Mouse (Mus musculus): ENCODE measurements around the gene Smim4. TPM values are rescaled to one million over a fixed set of nuclear protein-coding genes. Genes with fewer than 3 reads are reported as not detected.

The Smim4 gene
- polyA plus RNA-seq, 1 experiment from 2014 or later: 94.4 TPM

DNA sequence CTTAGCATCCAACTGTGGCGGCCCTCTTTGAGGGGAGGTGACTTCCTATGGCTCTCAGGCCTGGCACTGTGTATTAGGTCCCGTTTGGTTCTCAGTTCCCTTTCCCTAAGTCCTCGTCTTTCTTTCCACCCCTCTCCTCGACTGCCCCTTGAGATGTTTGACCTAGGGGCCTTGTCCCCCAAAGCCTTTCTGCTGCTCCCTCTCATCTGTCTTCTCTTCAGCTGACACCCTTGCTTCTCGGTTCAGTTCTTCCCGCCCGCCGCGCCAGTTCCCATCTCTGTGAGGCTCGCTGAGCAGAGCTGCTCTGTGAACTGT is 8.5 kb upstream of the Smim4 start:
- no peak overlapping the region for H3K9ac ChIP-seq (ENCODE audit: low read length)
- H3K4me3 ChIP-seq (ENCODE audit: low read depth, low read length): no peak overlapping the region
- no peaks in the 10 kb centered on the region for H3K27me3 ChIP-seq (replicated peaks; ENCODE audit: control insufficient read depth, insufficient read depth, low read length)
- 83% methylated on average over 10 of the region's 10 CpGs for WGBS
- no peak overlapping the region for H3K27ac ChIP-seq (ENCODE audit: low read depth)
- peaks cover 16% of the 10 kb centered on the region for H3K4me1 ChIP-seq (replicated peaks; ENCODE audit: control insufficient read depth, insufficient read depth, low read length)
- no peaks in the 10 kb centered on the region for H3K9me3 ChIP-seq (ENCODE audit: control insufficient read depth, low read length)
- H3K4me2 ChIP-seq (ENCODE audit: low read length): no peak overlapping the region
- peaks cover 73% of the 10 kb centered on the region for H3K36me3 ChIP-seq (ENCODE audit: control insufficient read depth, insufficient read depth, low read length)
- DNase-seq (ENCODE audit: low spot score): no peak
- ATAC-seq (replicated peaks; ENCODE audit: low FRiP score, low TSS enrichment, low read depth): no peak

DNA sequence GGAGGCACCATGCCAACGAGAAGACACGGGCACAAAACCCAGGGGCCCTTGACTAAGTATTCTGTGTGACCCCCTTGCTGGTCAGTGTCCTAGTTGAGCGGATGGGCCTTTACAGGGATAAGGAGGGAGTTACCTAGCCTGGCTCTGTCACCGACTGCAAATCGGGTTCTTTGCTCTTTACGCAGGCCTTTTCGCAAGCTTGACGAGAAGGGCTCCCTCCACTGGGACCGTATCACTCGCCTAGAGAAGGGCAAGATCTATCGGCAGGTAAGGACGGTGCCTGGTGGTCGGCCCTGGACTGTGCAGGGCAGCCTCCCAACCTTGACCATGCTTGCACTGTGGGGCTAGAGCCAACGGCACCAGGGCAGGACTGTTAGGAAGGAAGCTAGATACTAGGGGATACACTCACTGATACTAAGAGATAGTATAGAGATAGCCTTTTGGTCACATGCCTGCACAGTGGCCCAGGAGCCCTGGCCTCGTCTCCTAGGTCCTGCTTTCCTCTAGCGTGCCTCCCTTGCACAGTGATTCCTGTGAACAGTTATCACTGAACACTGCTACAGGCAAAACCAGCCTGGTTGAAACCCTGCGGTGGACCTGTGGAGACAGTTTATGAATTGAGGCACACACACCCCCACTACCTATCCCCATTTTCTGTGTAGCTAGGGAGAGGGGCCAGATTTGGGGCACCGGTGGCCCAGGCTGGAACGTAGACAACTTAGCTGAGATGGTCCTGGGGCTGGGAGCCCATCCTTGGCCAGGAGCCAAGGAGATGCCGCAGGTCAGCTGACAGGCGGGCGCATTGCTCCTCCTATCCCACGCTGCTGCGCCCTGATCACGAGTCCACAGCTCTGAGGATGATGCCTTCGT is 7.9 kb upstream of the Smim4 start:
- peaks cover 21% of the 10 kb centered on the region for H3K4me1 ChIP-seq (replicated peaks; ENCODE audit: control insufficient read depth, insufficient read depth, low read length)
- peaks cover 69% of the 10 kb centered on the region for H3K36me3 ChIP-seq (ENCODE audit: control insufficient read depth, insufficient read depth, low read length)
- no peak overlapping the region for H3K27ac ChIP-seq (ENCODE audit: low read depth)
- H3K9me3 ChIP-seq (ENCODE audit: control insufficient read depth, low read length): no peaks in the 10 kb centered on the region
- no peak overlapping the region for H3K4me3 ChIP-seq (ENCODE audit: low read depth, low read length)
- ATAC-seq (replicated peaks; ENCODE audit: low FRiP score, low TSS enrichment, low read depth): no peak
- no peak for DNase-seq (ENCODE audit: low spot score)
- H3K4me2 ChIP-seq (ENCODE audit: low read length): no peak overlapping the region
- H3K9ac ChIP-seq (ENCODE audit: low read length): no peak overlapping the region
- 91% methylated on average over 26 of the region's 26 CpGs for WGBS
- no peaks in the 10 kb centered on the region for H3K27me3 ChIP-seq (replicated peaks; ENCODE audit: control insufficient read depth, insufficient read depth, low read length)

DNA sequence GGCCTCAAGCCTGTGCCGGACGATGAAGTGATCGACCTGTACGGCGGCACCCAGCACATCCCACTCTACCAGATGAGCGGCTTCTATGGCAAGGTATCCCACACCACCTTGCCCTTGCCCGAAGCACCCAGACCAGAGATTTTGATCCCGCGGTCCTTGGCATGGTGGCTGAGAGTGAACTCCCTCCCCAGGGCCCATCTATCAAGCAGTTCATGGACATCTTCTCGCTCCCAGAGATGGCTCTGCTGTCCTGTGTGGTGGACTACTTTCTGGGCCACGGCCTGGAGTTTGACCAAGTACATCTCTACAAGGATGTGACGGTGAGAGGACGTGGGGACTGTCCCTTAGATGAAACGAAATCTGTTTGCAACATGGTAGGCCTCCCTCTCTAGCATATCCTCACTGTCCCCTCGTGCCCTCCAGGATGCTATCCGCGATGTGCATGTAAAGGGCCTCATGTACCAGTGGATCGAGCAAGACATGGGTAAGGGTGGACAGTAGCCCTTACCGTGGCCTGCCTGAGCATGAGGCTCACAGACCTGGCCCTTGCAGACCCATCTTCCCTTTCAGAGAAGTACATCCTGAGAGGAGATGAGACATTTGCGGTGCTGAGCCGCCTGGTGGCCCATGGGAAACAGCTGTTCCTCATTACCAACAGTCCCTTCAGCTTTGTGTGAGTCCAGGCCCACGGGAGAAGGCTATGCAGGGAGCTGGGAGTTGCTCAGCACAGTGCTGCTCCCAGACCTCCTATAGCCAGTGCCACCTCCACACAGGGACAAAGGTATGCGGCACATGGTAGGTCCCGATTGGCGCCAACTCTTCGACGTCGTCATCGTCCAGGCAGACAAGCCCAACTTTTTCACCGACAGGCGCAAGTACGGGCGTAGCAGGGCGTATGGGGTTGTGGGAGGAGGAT is 7.0 kb upstream of the Smim4 start:
- WGBS: 95% methylated on average over 34 of the region's 34 CpGs
- H3K4me1 ChIP-seq (replicated peaks; ENCODE audit: control insufficient read depth, insufficient read depth, low read length): peaks cover 21% of the 10 kb centered on the region
- no peak overlapping the region for H3K4me3 ChIP-seq (ENCODE audit: low read depth, low read length)
- H3K27me3 ChIP-seq (replicated peaks; ENCODE audit: control insufficient read depth, insufficient read depth, low read length): no peaks in the 10 kb centered on the region
- no peaks in the 10 kb centered on the region for H3K9me3 ChIP-seq (ENCODE audit: control insufficient read depth, low read length)
- no peak for ATAC-seq (replicated peaks; ENCODE audit: low FRiP score, low TSS enrichment, low read depth)
- H3K27ac ChIP-seq (ENCODE audit: low read depth): no peak overlapping the region
- H3K9ac ChIP-seq (ENCODE audit: low read length): no peak overlapping the region
- peaks cover 65% of the 10 kb centered on the region for H3K36me3 ChIP-seq (ENCODE audit: control insufficient read depth, insufficient read depth, low read length)
- no peak for DNase-seq (ENCODE audit: low spot score)
- H3K4me2 ChIP-seq (ENCODE audit: low read length): no peak overlapping the region

DNA sequence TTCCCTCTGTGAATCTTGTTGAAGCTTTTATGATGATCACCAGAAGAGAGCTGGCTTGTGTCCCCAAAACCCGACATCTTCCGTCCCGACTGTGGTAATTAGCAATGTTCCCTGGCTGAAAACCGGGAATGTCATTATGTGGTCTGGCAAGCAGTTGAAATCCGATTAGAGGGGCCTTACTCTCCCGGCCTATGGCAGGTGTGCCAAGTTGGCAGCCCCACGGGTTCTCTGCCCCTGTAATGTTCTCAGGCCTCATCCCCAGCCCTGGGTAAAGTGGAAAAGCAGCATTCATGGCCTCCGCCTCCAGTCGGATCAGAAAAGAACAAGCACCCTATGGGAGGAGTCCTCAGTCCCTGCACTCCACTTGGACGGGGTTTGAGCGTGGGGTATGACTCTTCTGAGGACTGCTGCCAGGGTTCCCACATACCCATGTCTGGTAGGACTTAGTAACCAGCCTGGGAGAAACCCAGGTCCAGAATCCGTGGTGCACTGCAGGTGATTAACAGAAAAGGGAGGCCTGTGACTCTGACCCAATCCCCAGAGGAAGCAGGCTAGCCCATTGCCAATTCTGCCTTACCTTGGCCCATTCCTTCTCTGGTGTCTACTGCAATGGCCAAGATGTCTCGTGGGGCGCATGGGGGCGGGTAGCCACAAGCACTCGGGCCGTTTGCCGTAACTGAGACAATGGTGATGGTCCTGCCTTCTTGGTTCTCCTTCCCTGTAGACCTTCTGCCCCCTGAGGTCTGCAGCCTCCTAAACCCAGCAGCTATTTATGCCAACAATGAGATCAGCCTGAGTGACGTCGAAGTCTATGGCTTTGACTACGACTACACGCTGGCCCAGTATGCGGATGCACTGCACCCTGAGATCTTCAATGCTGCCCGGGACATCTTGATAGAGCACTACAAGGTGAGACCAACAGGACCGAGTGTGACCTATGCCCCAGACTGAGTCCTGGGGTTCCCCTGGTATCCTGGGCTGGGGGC is 5.6 kb upstream of the Smim4 start:
- H3K36me3 ChIP-seq (ENCODE audit: control insufficient read depth, insufficient read depth, low read length): peaks cover 50% of the 10 kb centered on the region
- no peak for DNase-seq (ENCODE audit: low spot score)
- H3K9me3 ChIP-seq (ENCODE audit: control insufficient read depth, low read length): no peaks in the 10 kb centered on the region
- no peak overlapping the region for H3K9ac ChIP-seq (ENCODE audit: low read length)
- H3K4me2 ChIP-seq (ENCODE audit: low read length): no peak overlapping the region
- no peak overlapping the region for H3K4me3 ChIP-seq (ENCODE audit: low read depth, low read length)
- no peaks in the 10 kb centered on the region for H3K27me3 ChIP-seq (replicated peaks; ENCODE audit: control insufficient read depth, insufficient read depth, low read length)
- WGBS: 87% methylated on average over 25 of the region's 25 CpGs
- no peak overlapping the region for H3K27ac ChIP-seq (ENCODE audit: low read depth)
- H3K4me1 ChIP-seq (replicated peaks; ENCODE audit: control insufficient read depth, insufficient read depth, low read length): peaks cover 28% of the 10 kb centered on the region
- ATAC-seq (replicated peaks; ENCODE audit: low FRiP score, low TSS enrichment, low read depth): no peak

DNA sequence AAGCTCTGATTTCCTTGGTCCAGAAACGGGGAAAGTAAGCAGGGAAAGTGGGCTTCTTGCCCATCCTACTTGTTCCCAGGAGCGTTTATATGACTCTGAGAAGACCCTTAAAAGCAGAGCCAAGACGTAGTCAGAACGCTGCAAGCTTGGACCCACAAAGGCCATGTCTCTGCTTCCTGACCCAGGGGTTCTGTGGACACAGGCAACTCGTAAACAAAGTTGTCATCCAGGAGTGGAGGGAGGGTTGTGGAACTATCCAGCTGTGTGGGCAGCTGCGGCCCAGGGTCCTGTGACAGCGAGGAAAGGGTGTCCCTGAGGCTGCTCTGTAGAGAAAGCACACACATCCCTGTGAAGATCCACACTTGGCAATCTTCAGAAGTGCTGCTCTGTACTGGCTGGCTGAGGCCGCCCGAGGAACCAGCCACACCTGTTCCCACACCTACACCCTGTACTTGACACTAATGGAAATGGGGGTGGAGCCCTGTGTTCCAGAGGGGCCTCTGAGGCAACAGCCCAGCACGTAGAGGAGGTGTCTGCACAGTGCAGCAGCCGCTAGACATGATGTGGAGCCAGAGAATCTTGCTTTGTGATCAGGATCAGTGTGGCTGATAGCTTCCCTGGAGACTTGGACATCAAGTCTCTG is 4.4 kb upstream of the Smim4 start:
- H3K27me3 ChIP-seq (replicated peaks; ENCODE audit: control insufficient read depth, insufficient read depth, low read length): no peaks in the 10 kb centered on the region
- ATAC-seq (replicated peaks; ENCODE audit: low FRiP score, low TSS enrichment, low read depth) (no peak), DNase-seq (ENCODE audit: low spot score) (peak; percentile 65)
- H3K4me2 ChIP-seq (ENCODE audit: low read length): peak overlapping the region; percentile 67
- peaks cover 40% of the 10 kb centered on the region for H3K36me3 ChIP-seq (ENCODE audit: control insufficient read depth, insufficient read depth, low read length)
- peaks cover 28% of the 10 kb centered on the region for H3K4me1 ChIP-seq (replicated peaks; ENCODE audit: control insufficient read depth, insufficient read depth, low read length)
- H3K4me3 ChIP-seq (ENCODE audit: low read depth, low read length): no peak overlapping the region
- H3K9ac ChIP-seq (ENCODE audit: low read length): peak overlapping the region; percentile 20
- 42% methylated on average over 11 of the region's 11 CpGs for WGBS
- no peaks in the 10 kb centered on the region for H3K9me3 ChIP-seq (ENCODE audit: control insufficient read depth, low read length)
- H3K27ac ChIP-seq (ENCODE audit: low read depth): peak overlapping the region; percentile 43; the same call in 1 of the 2 replicates

DNA sequence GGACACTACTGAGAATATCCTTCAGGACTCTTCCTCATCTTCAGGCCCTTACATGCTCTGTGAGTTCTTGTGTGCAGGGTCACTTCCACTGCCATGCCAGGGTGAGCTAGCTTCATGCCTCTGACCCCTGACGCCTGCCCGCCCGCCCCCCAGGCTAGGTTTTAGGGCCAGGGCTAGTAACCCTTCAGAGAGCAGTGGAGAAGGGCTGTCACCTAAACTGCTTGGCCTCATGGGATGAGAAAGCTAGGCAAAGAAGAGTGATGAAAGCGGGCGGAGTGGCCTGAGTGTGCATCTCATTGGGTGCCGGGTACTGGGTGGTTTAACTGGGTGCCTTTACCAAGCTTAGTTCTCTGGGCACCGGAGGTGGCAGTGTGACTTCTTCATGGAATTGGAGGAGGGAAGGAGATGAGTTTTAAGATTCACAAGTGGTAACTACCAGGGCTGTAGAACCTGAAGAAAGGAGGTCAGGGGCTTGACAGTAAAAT is 3.8 kb upstream of the Smim4 start:
- Histone ChIP-seq H3K27ac (ENCODE audit: low read depth) (0 out of 2 replicates have a peak overlapping the region, but pooled peaks have one; percentile 43), H3K27me3 (replicated peaks; ENCODE audit: control insufficient read depth, insufficient read depth, low read length) (no peaks in the 10 kb centered on the region), H3K4me2 (ENCODE audit: low read length) (peak overlapping the region; percentile 67), H3K36me3 (ENCODE audit: control insufficient read depth, insufficient read depth, low read length) (peaks cover 34% of the 10 kb centered on the region), H3K9ac (ENCODE audit: low read length) (no peak overlapping the region), H3K4me1 (replicated peaks; ENCODE audit: control insufficient read depth, insufficient read depth, low read length) (peaks cover 28% of the 10 kb centered on the region), H3K4me3 (ENCODE audit: low read depth, low read length) (peak overlapping the region; percentile 95), H3K9me3 (ENCODE audit: control insufficient read depth, low read length) (no peaks in the 10 kb centered on the region)
- no peak for ATAC-seq (replicated peaks; ENCODE audit: low FRiP score, low TSS enrichment, low read depth)
- peak; percentile 50 for DNase-seq (ENCODE audit: low spot score)
- 88% methylated on average over 7 of the region's 7 CpGs for WGBS

DNA sequence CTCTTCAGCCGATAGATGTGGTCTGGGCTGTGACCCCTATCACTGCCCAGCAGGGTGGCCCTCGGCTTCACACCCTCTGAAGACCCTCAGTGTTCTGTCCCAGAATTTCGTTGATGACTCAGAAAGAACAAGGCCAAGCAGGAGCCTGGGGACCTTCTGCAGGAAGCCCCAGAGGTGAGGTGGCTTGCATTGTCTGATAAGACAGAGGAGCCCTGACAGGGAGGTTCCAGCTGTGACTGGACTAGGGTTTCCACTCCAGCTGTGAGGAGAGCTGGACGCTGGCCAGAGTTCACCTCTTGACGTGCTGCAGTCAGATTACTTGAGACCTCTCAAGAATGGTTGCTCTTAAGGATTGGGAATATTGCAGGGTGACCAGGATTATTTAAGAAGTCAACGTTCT is 3.3 kb upstream of the Smim4 start:
- peaks cover 28% of the 10 kb centered on the region for H3K4me1 ChIP-seq (replicated peaks; ENCODE audit: control insufficient read depth, insufficient read depth, low read length)
- H3K27ac ChIP-seq (ENCODE audit: low read depth): no peak overlapping the region
- DNase-seq (ENCODE audit: low spot score): peak; percentile 52
- 7% methylated on average over 6 of the region's 6 CpGs for WGBS
- H3K9me3 ChIP-seq (ENCODE audit: control insufficient read depth, low read length): no peaks in the 10 kb centered on the region
- peak overlapping the region; percentile 92 for H3K9ac ChIP-seq (ENCODE audit: low read length)
- H3K27me3 ChIP-seq (replicated peaks; ENCODE audit: control insufficient read depth, insufficient read depth, low read length): no peaks in the 10 kb centered on the region
- H3K36me3 ChIP-seq (ENCODE audit: control insufficient read depth, insufficient read depth, low read length): peaks cover 30% of the 10 kb centered on the region
- ATAC-seq (replicated peaks; ENCODE audit: low FRiP score, low TSS enrichment, low read depth): no peak
- H3K4me3 ChIP-seq (ENCODE audit: low read depth, low read length): peak overlapping the region; percentile 95
- peak overlapping the region; percentile 67 for H3K4me2 ChIP-seq (ENCODE audit: low read length)

Measured in intestine, embryonic 14.5 days (tissue).